Mouse (Mus musculus) left cerebral cortex, postnatal 36 days (tissue): Measurements from ENCODE around the gene Clip4. TPM values are rescaled to one million over a fixed set of nuclear protein-coding genes. Genes with fewer than 3 reads are reported as not detected.
A peak's percentile ranks its signal among the peaks of the same experiment; 100 is the strongest.

Experiments used
- DNase-seq, 2 experiments: peaks; one replicate each; pipeline ENCODE4 v3.0.0; 2021 to 2022; ENCODE audit warnings: low spot score in 2 of 2, mixed read lengths in 1 of 2
- intact Hi-C: fragments of 180-260 bp; cut with DNase I; formaldehyde crosslinking; loops from one replicate; pipeline ENCODE4 v1.15.1; 2025
- total RNA-seq, 2 experiments: library from RNA; stranded (reverse); gene quantifications; 2 replicates each; pipeline ENCODE4 v1.2.3; 2021

The Clip4 gene
- total RNA-seq, 2 experiments from 2014 or later, result 61.6 to 72.6 TPM

GRCm38 (mm10) chr17:71869372-71870231 is 101.3 kb downstream of the Clip4 start:
- intact Hi-C loops, result no loop called here
- peak; percentile 41 to 58 for DNase-seq

DNA sequence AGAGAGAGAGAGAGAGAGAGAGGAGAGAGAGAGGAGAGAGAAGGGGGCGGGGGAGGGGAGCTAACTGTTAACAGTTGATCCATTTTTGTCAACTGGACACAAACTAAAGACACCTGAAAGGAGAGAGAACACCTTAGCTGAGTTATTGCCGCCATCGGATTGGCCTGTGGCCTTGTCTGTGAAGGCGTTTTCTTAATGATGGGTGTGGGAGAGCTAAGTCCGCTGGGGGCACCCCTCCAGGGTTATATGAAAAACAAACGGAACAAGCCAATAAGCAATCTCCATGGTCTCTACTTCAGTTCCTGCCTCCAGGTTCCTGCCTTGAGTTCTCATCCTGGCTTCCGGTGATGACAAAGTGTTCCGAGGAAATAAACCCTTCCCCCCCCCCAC is 102.0 kb downstream of the Clip4 start:
- no peak for DNase-seq
- intact Hi-C loops, result no loop called here

DNA sequence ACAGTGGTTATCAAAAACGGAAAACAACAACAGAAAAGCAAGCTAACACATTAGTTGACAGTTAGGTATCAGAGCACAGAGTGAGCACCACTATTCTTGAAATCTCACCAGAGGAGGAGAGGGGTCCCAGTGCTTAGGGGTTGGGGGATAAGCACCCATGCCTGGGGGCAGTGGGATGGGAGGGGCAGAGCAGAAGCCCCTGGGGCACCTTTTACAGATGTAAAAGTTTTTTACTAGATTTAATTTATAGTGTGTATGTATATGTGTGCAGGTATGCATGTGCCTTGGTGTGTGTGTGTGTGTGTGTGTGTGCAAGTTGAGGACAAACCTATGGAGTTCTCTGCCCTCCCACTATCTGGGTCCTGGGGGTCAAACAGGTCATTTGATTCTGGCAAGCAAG is 102.4 kb downstream of the Clip4 start:
- DNase-seq, result no peak
- intact Hi-C loops, result no loop called here

GRCm38 (mm10) chr17:71871981-71872380 is 103.7 kb downstream of the Clip4 start:
- no peak for DNase-seq
- intact Hi-C loops, result no loop called here

GRCm38 (mm10) chr17:71872976-71873375 is 104.7 kb downstream of the Clip4 start:
- no peak for DNase-seq
- intact Hi-C loops, result no loop called here

- DNase-seq, result peak; percentile 24 to 25
- intact Hi-C loops, result loop anchor here (2.0 kb wide), 1 partner anchor 211 kb away; no protein-coding TSS in a partner anchor
Observed at GRCm38 (mm10) chr17:71874077-71874476, 105.8 kb downstream of the Clip4 start.

- intact Hi-C loops, result loop anchor here (2.0 kb wide), 1 partner anchor 212 kb away; no protein-coding TSS in a partner anchor
- no peak for DNase-seq
Observed at GRCm38 (mm10) chr17:71874795-71875194, 106.5 kb downstream of the Clip4 start.

DNA sequence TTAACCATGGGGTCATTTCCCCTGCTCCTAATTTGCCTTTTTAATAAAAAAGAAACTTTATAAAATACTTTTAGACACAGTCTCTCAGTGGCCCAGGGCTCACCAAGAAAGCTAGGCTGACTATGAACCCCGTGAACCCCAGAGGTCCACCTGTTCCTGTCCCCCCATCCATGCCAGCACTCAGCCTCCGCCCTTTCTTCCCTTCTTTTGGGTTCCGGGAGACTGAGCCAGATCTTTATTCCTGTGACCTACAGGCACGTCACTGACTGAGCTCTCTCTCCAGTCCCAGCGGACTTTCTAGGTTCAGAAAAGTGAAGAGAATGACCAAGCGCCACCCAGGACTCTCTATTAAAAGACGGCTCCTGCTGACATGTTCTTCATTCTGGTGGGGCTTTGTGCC is 107.2 kb downstream of the Clip4 start:
- intact Hi-C loops, result loop anchor here (2.0 kb wide), 1 partner anchor 213 kb away; no protein-coding TSS in a partner anchor
- no peak for DNase-seq

DNA sequence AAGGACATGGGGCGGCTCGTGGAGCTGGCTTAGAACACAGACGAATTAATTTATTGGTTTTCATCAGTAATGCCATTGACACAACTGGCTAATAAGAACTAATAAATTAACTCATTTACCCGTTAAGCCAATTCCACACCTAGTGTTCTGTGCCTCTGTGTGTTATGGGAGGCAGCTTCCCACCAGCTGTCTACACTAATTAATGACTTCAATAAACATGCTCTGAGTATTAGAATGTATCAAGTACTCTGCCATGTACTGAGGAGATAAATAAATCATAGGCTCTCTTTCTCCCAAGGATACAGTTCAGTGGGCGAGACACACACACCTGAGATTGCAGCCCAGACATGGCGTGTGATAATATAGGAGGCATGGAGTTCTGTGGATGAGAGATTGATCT is 113.1 kb downstream of the Clip4 start:
- intact Hi-C loops, result no loop called here

DNA sequence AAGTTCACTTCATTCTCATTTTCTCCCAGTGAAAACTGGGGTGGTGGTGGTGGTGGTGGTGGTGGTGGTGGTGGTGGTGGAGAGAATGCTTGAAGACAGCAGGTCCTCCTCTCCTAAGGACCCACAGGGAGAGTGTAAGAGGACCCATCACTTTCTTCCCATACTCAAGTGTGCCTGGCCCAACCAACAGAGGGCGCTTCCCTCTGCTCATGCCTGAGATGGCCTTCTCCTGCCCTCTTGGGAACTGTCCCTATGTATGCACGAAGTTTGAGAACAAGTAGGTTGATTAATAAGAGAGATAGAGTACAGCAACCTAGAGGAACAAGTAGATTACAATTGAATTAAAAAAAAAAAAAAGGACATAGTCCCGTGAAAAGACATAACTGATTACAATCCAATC is 140.8 kb downstream of the Clip4 start:
- intact Hi-C loops, result no loop called here
- DNase-seq, result no peak

More for the DNA sequence above, 113.1 kb downstream of the Clip4 start:
- no peak for DNase-seq

DNA sequence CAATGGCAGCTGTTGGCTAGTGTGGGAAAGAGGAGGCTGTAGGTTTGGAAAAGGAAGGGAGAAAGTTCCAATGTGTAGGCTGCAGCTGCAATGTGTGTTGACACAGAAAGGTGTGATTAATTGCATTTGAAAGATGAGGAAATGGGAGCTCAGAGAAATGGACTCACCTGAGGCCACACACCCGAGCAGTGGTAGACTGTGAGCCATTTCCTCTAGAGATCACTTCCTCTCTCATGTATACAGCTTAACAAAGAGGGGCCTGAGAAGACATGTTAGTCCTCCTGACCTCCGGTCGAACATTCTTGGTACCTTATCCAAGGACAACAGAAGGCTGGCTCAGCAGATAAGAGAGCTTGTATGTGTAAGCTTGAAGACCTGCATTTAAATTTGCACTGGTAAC is 144.9 kb downstream of the Clip4 start:
- DNase-seq, result no peak
- intact Hi-C loops, result no loop called here

Other genes with a start within 250 kb of the Clip4 start
- gene Ndc80, start 241.6 kb upstream of the Clip4 start, total RNA-seq, result under 1 TPM; 0.49 to 0.57 TPM
- 1 to 10 TPM; 1.5 to 3.0 TPM for gene Spdya, start 216.4 kb upstream of the Clip4 start, total RNA-seq
- gene Wdr43, start 152.6 kb upstream of the Clip4 start, total RNA-seq, result 10 to 100 TPM; 20.3 to 26.8 TPM
- 1 to 10 TPM; 1.1 to 5.5 TPM for gene Togaram2, start 95.2 kb upstream of the Clip4 start, total RNA-seq
- gene Pcare, start 15.6 kb upstream of the Clip4 start, total RNA-seq, result under 1 TPM; 0.35 to 0.41 TPM